Mouse (Mus musculus) adrenal gland, postnatal 10 days (tissue): ENCODE results near the gene Gm20826. TPM values are rescaled to one million over a fixed set of nuclear protein-coding genes. Genes with fewer than 3 reads are reported as not detected.
"Not testable (repeated sequence)": the region's sequence is repeated elsewhere in the genome, so short reads cannot be mapped to it uniquely, and the experiment has no call there.

Experiments used
- DNase-seq: peaks from one replicate; pipeline ENCODE4 v3.0.0; 2021; ENCODE audit warnings: mixed read lengths
- long read RNA-seq, 2 experiments: library from polyadenylated mRNA; stranded (forward); transcript quantifications; one replicate each; pipeline ENCODE4 v2.0.0; 2021
- total RNA-seq, 2 experiments: library from RNA; stranded (reverse); gene quantifications; 2 replicates each; pipeline ENCODE4 v1.2.3; 2021

The Gm20826 gene
- not detected for total RNA-seq
- long read RNA-seq, experiment 1, result 0 reads
- long read RNA-seq, experiment 2, result 0 reads

DNA sequence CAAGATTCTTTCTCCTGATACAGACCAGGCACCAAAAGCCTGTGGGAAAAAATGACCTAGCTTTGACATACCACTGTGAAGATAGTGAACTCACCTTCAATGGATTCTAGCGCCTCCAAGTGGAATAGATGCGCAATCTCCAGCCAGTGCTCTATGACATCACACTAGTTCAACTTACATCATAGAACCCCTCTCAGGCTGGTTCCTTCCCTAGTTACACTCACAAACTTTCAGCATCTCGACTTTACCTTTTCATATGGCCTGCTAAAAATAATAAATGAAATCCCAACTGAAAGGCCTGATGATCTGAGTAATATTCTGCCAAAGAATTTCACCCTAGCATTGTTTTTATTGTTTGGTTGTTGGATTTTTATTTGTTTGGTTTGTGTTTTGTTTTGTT, at the start of gene Gm20826:
TSS of gene Gm20826 (minus strand) at position 101 of the 400 bp plus-strand sequence.
- not testable (repeated sequence) for DNase-seq

Other genes with a start within 250 kb of the Gm20826 start
- gene Gm21788, start 233.5 kb downstream of the Gm20826 start, total RNA-seq, result not detected
- gene Gm28576, start 84.5 kb upstream of the Gm20826 start, total RNA-seq, result not detected